In the genomic region with DNA sequence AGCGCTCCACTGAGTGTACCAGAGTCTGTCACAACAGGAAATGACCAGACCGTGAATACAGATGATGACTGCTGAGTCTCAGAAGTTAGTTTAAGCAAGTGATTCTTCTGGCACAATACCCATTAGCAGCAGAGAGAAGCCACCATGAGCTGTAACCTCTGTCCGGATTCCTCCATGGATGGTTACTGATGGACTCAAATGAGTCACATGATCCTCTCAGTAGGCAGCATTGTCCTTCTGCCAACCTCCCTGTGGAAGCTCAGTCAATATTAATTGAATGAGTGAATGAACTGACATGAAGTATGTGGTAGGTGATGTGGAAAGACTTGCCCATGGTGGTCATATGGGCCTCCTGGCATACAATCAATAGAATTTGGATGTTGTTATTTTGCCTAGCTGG, we compare ENCODE assay signal across 20 mouse cellular contexts. TPM values are rescaled to one million over a fixed set of nuclear protein-coding genes. Genes with fewer than 3 reads are reported as not detected.
DNase-seq lines count a peak whose midpoint lies in the region; ATAC-seq and TF ChIP-seq lines count a peak whose summit lies in the region.
"Had no signal": no experiment of that assay in that cellular context is flagged by ENCODE, and none has a peak within 500 bp of the region (broad histone marks: within the 10 kb centered on the region; RNA-seq: fewer than 3 reads in every experiment).

No protein-coding gene starts in this region.

- no peaks in the 10 kb centered on the region for H3K36me3 ChIP-seq in lung, embryonic 14.5 days (ENCODE audit: insufficient read depth)
- H3K36me3 ChIP-seq: embryonic facial prominence, embryonic 12.5 days; kidney, embryonic 15.5 days had no signal

- 66% methylated on average over 3 of the region's 3 CpGs for WGBS in lung, embryonic 14.5 days

- no peak overlapping the region for H3K4me3 ChIP-seq in lung, embryonic 14.5 days (ENCODE audit: low read depth, low read length)
- H3K4me3 ChIP-seq: embryonic facial prominence, embryonic 12.5 days; erythroblast, embryonic 14.5 days; heart, adult 2 months; kidney, embryonic 15.5 days had no signal

- TF ChIP-seq CTCF in lung, embryonic 14.5 days (IDR thresholded peaks at IDR 0.05; ENCODE audit: low read depth): no peak

- 0 out of 2 replicates have a peak, but pooled peaks cover 3% of the 10 kb centered on the region for H3K9me3 ChIP-seq in lung, embryonic 14.5 days (ENCODE audit: low read depth, low read length)
- H3K9me3 ChIP-seq: embryonic facial prominence, embryonic 12.5 days; kidney, embryonic 15.5 days had no signal

- H3K4me1 ChIP-seq in lung, embryonic 14.5 days (ENCODE audit: insufficient read depth): no peaks in the 10 kb centered on the region
- H3K4me1 ChIP-seq: embryonic facial prominence, embryonic 12.5 days; kidney, embryonic 15.5 days had no signal

- DNase-seq in lung, embryonic 14.5 days: peak; percentile 9
- DNase-seq in lung, postnatal 14 days: no peak
- peak; percentile 71 for DNase-seq in cerebellum, adult 11-12 months
- peak; percentile 86 to 89 for DNase-seq in cerebellum, postnatal 14 days
- DNase-seq in layer of hippocampus, adult 9-11 months: no peak
- no peak for DNase-seq in lung, adult 18-20 months
- DNase-seq in urinary bladder, postnatal 10 days (ENCODE audit: low spot score): no peak
- DNase-seq: adrenal gland, postnatal 10 days; gastrocnemius, postnatal 10 days; heart, adult 2 months; heart, postnatal 4 days; liver; lung, postnatal 36 days; right cerebral cortex, adult 18-20 months had no signal

- H3K4me2 ChIP-seq in lung, embryonic 14.5 days: no peak overlapping the region
- H3K4me2 ChIP-seq: embryonic facial prominence, embryonic 12.5 days; kidney, embryonic 15.5 days had no signal

- no peak for ATAC-seq in lung, embryonic 14.5 days (ENCODE audit: insufficient read depth)
- ATAC-seq: forebrain, embryonic 14.5 days; intestine, embryonic 16.5 days had no signal

- H3K27me3 ChIP-seq in lung, embryonic 14.5 days (ENCODE audit: insufficient read depth, low read length): no peaks in the 10 kb centered on the region
- H3K27me3 ChIP-seq: embryonic facial prominence, embryonic 12.5 days; kidney, embryonic 15.5 days had no signal

- no peak overlapping the region for H3K27ac ChIP-seq in lung, embryonic 14.5 days (ENCODE audit: low read depth)
- H3K27ac ChIP-seq: embryonic facial prominence, embryonic 12.5 days; heart, adult 2 months; kidney, embryonic 15.5 days; stomach, postnatal 0 days had no signal

- H3K9ac ChIP-seq in lung, embryonic 14.5 days: no peak overlapping the region
- H3K9ac ChIP-seq: embryonic facial prominence, embryonic 12.5 days; kidney, embryonic 15.5 days had no signal

RNA-seq across cellular contexts. Expression of a gene that starts 38.4 kb away (rescaled TPM):
- polyA plus RNA-seq in lung, embryonic 14.5 days (2014; fragmentation: Nextera tagmentation; extraction: Ambion mirVana): 0.71 and 0.89 TPM in 2 replicates
- polyA plus RNA-seq: erythroblast, embryonic 14.5 days had no signal

Comparison
In these comparisons a context has a peak if more than half of its experiments do, and no peak if none do; other contexts are left out.
1. DNase-seq: peak in lung, embryonic 14.5 days (single experiment), cerebellum, adult 11-12 months (single experiment) and cerebellum, postnatal 14 days (2 of 2); none in lung, postnatal 14 days (single experiment), layer of hippocampus, adult 9-11 months (single experiment), lung, adult 18-20 months (0 of 2) and urinary bladder, postnatal 10 days (single experiment).